Mouse (Mus musculus): ENCODE measurements at regions not wholly inside any gene's neighbourhood (a gene's known extent, or its start where the extent isn't known, plus 50 kb on each side); places are given as distances from the start of the nearest gene placed in this dataset.

DNA sequence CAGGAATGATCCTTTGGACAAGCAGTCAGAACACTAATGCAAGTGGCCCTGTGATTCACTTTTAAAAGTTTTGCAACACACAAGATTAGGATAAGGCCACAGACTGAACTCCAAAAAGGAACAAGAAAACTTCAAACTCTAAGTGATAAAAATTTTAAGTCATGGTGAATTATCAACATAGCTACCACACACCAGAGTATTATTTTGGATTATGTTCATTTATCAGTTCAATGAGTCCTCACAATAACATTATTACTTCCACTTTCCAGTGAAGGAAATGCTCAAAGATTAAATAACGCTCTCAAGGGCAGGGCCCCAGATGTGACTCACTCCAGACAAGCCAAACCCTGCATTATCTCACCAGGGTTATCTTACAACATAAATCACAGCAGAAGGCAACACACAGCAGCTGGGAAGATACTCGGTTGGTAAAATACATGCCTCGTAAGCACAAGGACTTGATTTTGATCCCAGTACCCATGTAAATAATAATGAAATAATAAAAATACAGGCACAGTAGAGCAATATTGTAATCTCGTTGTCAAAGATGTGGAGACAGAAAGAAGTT lies 158.8 kb upstream of the Gorab start:
- no peaks in the 10 kb centered on the region for H3K9me3 ChIP-seq (replicated peaks; ENCODE audit: control insufficient read depth, low read length, poor library complexity, severe bottlenecking)
- 0 out of 2 replicates have a peak, but pooled peaks cover 4% of the 10 kb centered on the region for H3K4me1 ChIP-seq (ENCODE audit: control insufficient read depth, insufficient read depth, low read length)
- H3K4me3 ChIP-seq (ENCODE audit: low read depth, low read length): no peak overlapping the region
- WGBS: 74% methylated on average over 4 of the region's 4 CpGs
- H3K27me3 ChIP-seq (ENCODE audit: control insufficient read depth, insufficient read depth, low read depth, low read length): no peaks in the 10 kb centered on the region
- no peak overlapping the region for H3K4me2 ChIP-seq (ENCODE audit: low read length)
- H3K36me3 ChIP-seq (ENCODE audit: control insufficient read depth, insufficient read depth, low read length): no peaks in the 10 kb centered on the region
- ATAC-seq: no peak
- H3K9ac ChIP-seq (ENCODE audit: low read depth, low read length): no peak overlapping the region
- H3K27ac ChIP-seq (ENCODE audit: low read length): no peak overlapping the region

- Histone ChIP-seq H3K9me3 (replicated peaks; ENCODE audit: control insufficient read depth, low read length, poor library complexity, severe bottlenecking) (no peaks in the 10 kb centered on the region), H3K36me3 (ENCODE audit: control insufficient read depth, insufficient read depth, low read length) (no peaks in the 10 kb centered on the region), H3K27me3 (ENCODE audit: control insufficient read depth, insufficient read depth, low read depth, low read length) (no peaks in the 10 kb centered on the region), H3K4me2 (ENCODE audit: low read length) (no peak overlapping the region), H3K4me3 (ENCODE audit: low read depth, low read length) (no peak overlapping the region), H3K4me1 (ENCODE audit: control insufficient read depth, insufficient read depth, low read length) (0 out of 2 replicates have a peak, but pooled peaks cover 4% of the 10 kb centered on the region), H3K9ac (ENCODE audit: low read depth, low read length) (no peak overlapping the region), H3K27ac (ENCODE audit: low read length) (no peak overlapping the region)
- no peak for ATAC-seq
- 73% methylated on average over 5 of the region's 5 CpGs for WGBS
Measured at GRCm38 (mm10) chr1:163561016-163561415, 157.5 kb upstream of the Gorab start.

DNA sequence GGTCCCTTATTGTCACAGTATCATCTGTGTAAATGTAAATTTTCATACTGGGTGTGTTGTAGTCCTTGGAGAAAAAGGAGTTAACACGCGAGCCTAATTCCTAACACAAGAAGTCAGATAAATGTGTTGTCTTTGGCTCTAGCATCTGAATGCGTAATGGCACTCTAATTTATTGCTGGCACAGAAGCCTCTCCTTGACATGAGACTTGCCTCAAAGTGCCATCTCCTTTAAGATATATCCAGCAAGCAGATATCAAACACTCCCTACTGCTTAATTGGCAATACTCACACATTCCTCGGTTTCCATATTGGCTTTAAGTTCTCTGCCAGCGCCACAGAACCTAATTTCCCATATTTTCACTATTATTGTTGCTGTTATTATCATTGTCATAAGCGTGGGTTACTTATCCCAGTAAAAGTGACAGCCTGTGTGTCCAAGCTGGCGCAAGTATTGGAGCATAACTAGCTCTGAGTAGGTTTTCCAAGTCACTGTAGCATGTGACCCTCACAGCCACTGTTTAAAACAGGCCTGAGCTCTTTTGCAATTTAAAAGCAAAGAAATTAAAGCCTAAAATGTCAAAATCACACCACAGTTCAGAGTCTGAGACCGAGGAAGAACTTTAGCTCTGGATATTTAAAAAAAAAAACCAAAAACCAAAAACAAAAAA lies 156.9 kb upstream of the Gorab start:
- H3K4me2 ChIP-seq (ENCODE audit: low read length): no peak overlapping the region

GRCm38 (mm10) chr1:163557875-163558274 lies 154.4 kb upstream of the Gorab start:
- H3K9ac ChIP-seq (ENCODE audit: low read depth, low read length): no peak overlapping the region
- H3K4me2 ChIP-seq (ENCODE audit: low read length): no peak overlapping the region
- no peaks in the 10 kb centered on the region for H3K9me3 ChIP-seq (replicated peaks; ENCODE audit: control insufficient read depth, low read length, poor library complexity, severe bottlenecking)
- no peak for ATAC-seq
- WGBS: 91% methylated on average over 7 of the region's 7 CpGs
- no peak overlapping the region for H3K4me3 ChIP-seq (ENCODE audit: low read depth, low read length)
- H3K27ac ChIP-seq (ENCODE audit: low read length): no peak overlapping the region
- 0 out of 2 replicates have a peak, but pooled peaks cover 4% of the 10 kb centered on the region for H3K4me1 ChIP-seq (ENCODE audit: control insufficient read depth, insufficient read depth, low read length)
- no peaks in the 10 kb centered on the region for H3K36me3 ChIP-seq (ENCODE audit: control insufficient read depth, insufficient read depth, low read length)
- H3K27me3 ChIP-seq (ENCODE audit: control insufficient read depth, insufficient read depth, low read depth, low read length): no peaks in the 10 kb centered on the region

More for the DNA sequence above, 156.9 kb upstream of the Gorab start:
- WGBS: 90% methylated on average over 8 of the region's 8 CpGs
- H3K4me3 ChIP-seq (ENCODE audit: low read depth, low read length): no peak overlapping the region
- no peaks in the 10 kb centered on the region for H3K27me3 ChIP-seq (ENCODE audit: control insufficient read depth, insufficient read depth, low read depth, low read length)
- no peak overlapping the region for H3K9ac ChIP-seq (ENCODE audit: low read depth, low read length)
- no peaks in the 10 kb centered on the region for H3K9me3 ChIP-seq (replicated peaks; ENCODE audit: control insufficient read depth, low read length, poor library complexity, severe bottlenecking)
- H3K4me1 ChIP-seq (ENCODE audit: control insufficient read depth, insufficient read depth, low read length): 0 out of 2 replicates have a peak, but pooled peaks cover 4% of the 10 kb centered on the region
- H3K27ac ChIP-seq (ENCODE audit: low read length): no peak overlapping the region
- no peaks in the 10 kb centered on the region for H3K36me3 ChIP-seq (ENCODE audit: control insufficient read depth, insufficient read depth, low read length)
- ATAC-seq: no peak

DNA sequence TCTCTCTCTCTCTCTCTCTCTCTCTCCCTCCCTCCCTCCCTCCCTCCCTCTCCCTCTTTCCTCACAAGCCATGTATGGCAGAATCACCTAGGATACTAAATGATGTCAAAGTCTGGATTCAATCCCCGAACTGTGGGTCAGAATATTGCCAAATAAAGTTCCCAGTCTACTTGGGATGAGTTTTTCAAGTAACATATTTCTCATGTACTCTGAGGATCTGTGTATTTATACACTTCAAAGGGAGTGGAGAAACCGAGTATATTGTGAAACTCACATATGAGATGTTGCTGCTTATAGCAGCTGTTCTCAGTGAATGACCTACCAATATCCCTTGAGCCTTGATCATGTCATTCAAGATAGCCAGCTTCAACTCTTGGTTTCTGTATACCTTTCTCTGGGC lies 151.7 kb upstream of the Gorab start:
- WGBS: 80% methylated on average over 2 of the region's 2 CpGs
- Histone ChIP-seq H3K4me2 (ENCODE audit: low read length) (no peak overlapping the region), H3K27ac (ENCODE audit: low read length) (no peak overlapping the region), H3K9ac (ENCODE audit: low read depth, low read length) (no peak overlapping the region), H3K9me3 (replicated peaks; ENCODE audit: control insufficient read depth, low read length, poor library complexity, severe bottlenecking) (no peaks in the 10 kb centered on the region), H3K4me1 (ENCODE audit: control insufficient read depth, insufficient read depth, low read length) (no peaks in the 10 kb centered on the region), H3K4me3 (ENCODE audit: low read depth, low read length) (no peak overlapping the region), H3K27me3 (ENCODE audit: control insufficient read depth, insufficient read depth, low read depth, low read length) (no peaks in the 10 kb centered on the region), H3K36me3 (ENCODE audit: control insufficient read depth, insufficient read depth, low read length) (no peaks in the 10 kb centered on the region)
- ATAC-seq: no peak

GRCm38 (mm10) chr1:163538776-163539492 lies 135.5 kb upstream of the Gorab start:
- Histone ChIP-seq H3K4me2 (ENCODE audit: low read length) (no peak overlapping the region), H3K4me3 (ENCODE audit: low read depth, low read length) (no peak overlapping the region), H3K4me1 (ENCODE audit: control insufficient read depth, insufficient read depth, low read length) (no peaks in the 10 kb centered on the region), H3K9me3 (replicated peaks; ENCODE audit: control insufficient read depth, low read length, poor library complexity, severe bottlenecking) (no peaks in the 10 kb centered on the region), H3K9ac (ENCODE audit: low read depth, low read length) (no peak overlapping the region), H3K36me3 (ENCODE audit: control insufficient read depth, insufficient read depth, low read length) (no peaks in the 10 kb centered on the region), H3K27me3 (ENCODE audit: control insufficient read depth, insufficient read depth, low read depth, low read length) (no peaks in the 10 kb centered on the region), H3K27ac (ENCODE audit: low read length) (no peak overlapping the region)
- ATAC-seq: no peak
- WGBS: 89% methylated on average over 8 of the region's 8 CpGs

DNA sequence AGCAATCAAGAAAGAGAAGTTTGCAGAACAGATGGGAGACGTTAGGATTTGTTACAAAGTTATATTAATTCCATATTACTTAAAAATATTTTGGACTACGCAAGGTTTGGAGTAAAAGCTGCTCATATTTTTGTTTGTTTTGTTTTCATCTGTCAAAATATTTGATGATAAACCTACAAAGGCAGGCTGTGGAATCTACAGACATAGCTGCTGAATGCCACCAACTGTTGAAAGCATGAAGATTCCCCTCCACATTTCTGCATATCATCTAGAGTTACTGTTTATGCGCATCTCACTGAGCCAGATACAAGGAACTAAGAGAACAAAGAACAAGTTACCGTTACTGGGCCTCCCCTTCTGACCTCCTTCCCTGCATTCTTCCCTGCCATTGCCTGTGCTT lies 127.1 kb upstream of the Gorab start:
- no peaks in the 10 kb centered on the region for H3K9me3 ChIP-seq (replicated peaks; ENCODE audit: control insufficient read depth, low read length, poor library complexity, severe bottlenecking)
- no peak overlapping the region for H3K4me2 ChIP-seq (ENCODE audit: low read length)
- no peaks in the 10 kb centered on the region for H3K27me3 ChIP-seq (ENCODE audit: control insufficient read depth, insufficient read depth, low read depth, low read length)
- H3K4me3 ChIP-seq (ENCODE audit: low read depth, low read length): no peak overlapping the region
- H3K27ac ChIP-seq (ENCODE audit: low read length): no peak overlapping the region
- no peaks in the 10 kb centered on the region for H3K4me1 ChIP-seq (ENCODE audit: control insufficient read depth, insufficient read depth, low read length)
- H3K36me3 ChIP-seq (ENCODE audit: control insufficient read depth, insufficient read depth, low read length): no peaks in the 10 kb centered on the region
- 84% methylated on average over 4 of the region's 4 CpGs for WGBS
- no peak overlapping the region for H3K9ac ChIP-seq (ENCODE audit: low read depth, low read length)
- no peak for ATAC-seq

DNA sequence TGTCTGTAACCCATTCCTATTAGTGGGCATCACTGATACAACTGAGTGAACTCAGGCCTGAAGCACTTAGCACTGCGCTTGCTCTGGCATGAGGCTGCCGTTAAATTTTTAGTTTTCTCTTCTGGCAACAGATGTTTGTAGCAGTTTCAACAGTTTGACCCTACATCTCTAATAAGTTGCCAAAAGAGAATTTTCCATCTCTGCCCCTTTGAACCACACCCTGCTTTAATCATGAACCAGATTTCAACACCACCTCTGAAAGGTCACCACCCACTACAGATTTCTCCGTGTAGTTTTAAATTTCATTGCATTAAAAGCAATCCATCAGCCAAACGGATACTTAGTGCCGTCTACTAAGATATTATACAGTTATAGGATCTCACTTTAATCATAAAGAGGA lies 114.5 kb upstream of the Gorab start:
- no peaks in the 10 kb centered on the region for H3K36me3 ChIP-seq (ENCODE audit: control insufficient read depth, insufficient read depth, low read length)
- ATAC-seq: no peak
- 89% methylated on average over 5 of the region's 5 CpGs for WGBS

GRCm38 (mm10) chr1:163512847-163513246 lies 109.4 kb upstream of the Gorab start:
- no peaks in the 10 kb centered on the region for H3K27me3 ChIP-seq (ENCODE audit: control insufficient read depth, insufficient read depth, low read depth, low read length)
- no peaks in the 10 kb centered on the region for H3K4me1 ChIP-seq (ENCODE audit: control insufficient read depth, insufficient read depth, low read length)
- no peak overlapping the region for H3K27ac ChIP-seq (ENCODE audit: low read length)
- H3K36me3 ChIP-seq (ENCODE audit: control insufficient read depth, insufficient read depth, low read length): no peaks in the 10 kb centered on the region
- no peaks in the 10 kb centered on the region for H3K9me3 ChIP-seq (replicated peaks; ENCODE audit: control insufficient read depth, low read length, poor library complexity, severe bottlenecking)
- H3K4me3 ChIP-seq (ENCODE audit: low read depth, low read length): no peak overlapping the region
- H3K4me2 ChIP-seq (ENCODE audit: low read length): no peak overlapping the region
- H3K9ac ChIP-seq (ENCODE audit: low read depth, low read length): no peak overlapping the region
- ATAC-seq: no peak

More for the DNA sequence above, 114.5 kb upstream of the Gorab start:
- H3K4me3 ChIP-seq (ENCODE audit: low read depth, low read length): no peak overlapping the region
- H3K4me1 ChIP-seq (ENCODE audit: control insufficient read depth, insufficient read depth, low read length): no peaks in the 10 kb centered on the region
- no peak overlapping the region for H3K4me2 ChIP-seq (ENCODE audit: low read length)
- no peaks in the 10 kb centered on the region for H3K27me3 ChIP-seq (ENCODE audit: control insufficient read depth, insufficient read depth, low read depth, low read length)
- no peak overlapping the region for H3K27ac ChIP-seq (ENCODE audit: low read length)
- no peak overlapping the region for H3K9ac ChIP-seq (ENCODE audit: low read depth, low read length)
- no peaks in the 10 kb centered on the region for H3K9me3 ChIP-seq (replicated peaks; ENCODE audit: control insufficient read depth, low read length, poor library complexity, severe bottlenecking)

Measured in midbrain, embryonic 16.5 days (tissue).